Mouse (Mus musculus) midbrain, embryonic 13.5 days (tissue): Measurements from ENCODE around the gene E2f2. TPM values are rescaled to one million over a fixed set of nuclear protein-coding genes. Genes with fewer than 3 reads are reported as not detected.

ENCODE experiments used
- ATAC-seq: fragments of 200-750 bp; cut with Nextera tagmentation; 2 replicates; pipeline ENCODE4 v1.8.0; 2017; ENCODE audit warnings: mild to moderate bottlenecking, moderate TSS enrichment, moderate library complexity
- H3K27ac ChIP-seq: fragments of 300-500 bp; sonication (generic); 2 replicates; pipeline ENCODE4 v1.5.1; 2015; ENCODE audit warnings: inconsistent platforms, mild to moderate bottlenecking, moderate library complexity
- H3K27me3 ChIP-seq: fragments of 300-500 bp; sonication (generic); 2 replicates; pipeline ENCODE4 v1.6.1; 2015; ENCODE audit warnings: mild to moderate bottlenecking, inconsistent platforms
- H3K36me3 ChIP-seq: fragments of 300-500 bp; sonication (generic); 2 replicates; pipeline ENCODE4 v1.6.1; 2015; ENCODE audit warnings: mild to moderate bottlenecking, inconsistent platforms
- H3K4me1 ChIP-seq: fragments of 300-500 bp; sonication (generic); replicated peaks from 2 replicates; pipeline ENCODE4 v1.6.1; 2015; ENCODE audit warnings: inconsistent platforms
- H3K4me2 ChIP-seq: fragments of 300-500 bp; sonication (generic); replicated peaks from 2 replicates; pipeline ENCODE4 v1.6.1; 2015; ENCODE audit warnings: moderate library complexity, mild to moderate bottlenecking, inconsistent platforms
- H3K4me3 ChIP-seq: fragments of 300-500 bp; sonication (generic); replicated peaks from 2 replicates; pipeline ENCODE4 v1.5.1; 2015; ENCODE audit warnings: mild to moderate bottlenecking, inconsistent platforms
- H3K9ac ChIP-seq: fragments of 300-500 bp; sonication (generic); replicated peaks from 2 replicates; pipeline ENCODE4 v1.6.1; 2015; ENCODE audit warnings: mild to moderate bottlenecking, inconsistent platforms
- H3K9me3 ChIP-seq: fragments of 300-500 bp; sonication (generic); 2 replicates; pipeline ENCODE4 v1.6.1; 2016; ENCODE audit warnings: mild to moderate bottlenecking, inconsistent platforms
- WGBS: fragments of 180-500 bp; shearing (Covaris S2); methylation state at CpG from one replicate; pipeline ENCODE4 v1.1.7; 2015; 5-methylcytosine and 5-hydroxymethylcytosine counted together
- polyA plus RNA-seq: library from polyadenylated mRNA; unstranded; fragments of >200 nt; fragmentation: Nextera tagmentation; extraction: Ambion mirVana; gene quantifications from 2 replicates; pipeline ENCODE4 v1.2.1, GENCODE M21; 2015

E2f2 gene
- polyA plus RNA-seq, 1 experiment from 2014 or later = 3.8 TPM

GRCm38 (mm10) chr4:136218595-136219214 lies 46.5 kb downstream of the E2f2 start:
- Histone ChIP-seq H3K27ac (peak overlapping the region; percentile 64), H3K36me3 (no peaks in the 10 kb centered on the region), H3K9ac (peak overlapping the region; percentile 46; the same call in 1 of the 2 replicates), H3K4me1 (peaks cover 28% of the 10 kb centered on the region), H3K27me3 (peaks cover 17% of the 10 kb centered on the region), H3K4me2 (peak overlapping the region; percentile 31), H3K4me3 (no peak overlapping the region), H3K9me3 (no peaks in the 10 kb centered on the region)
- peak; percentile 57; the same call in 1 of the 2 replicates for ATAC-seq
- WGBS = 13% methylated on average over 18 of the region's 18 CpGs

- Histone ChIP-seq H3K4me3 (no peak overlapping the region), H3K9ac (no peak overlapping the region), H3K36me3 (no peaks in the 10 kb centered on the region), H3K4me1 (peaks cover 40% of the 10 kb centered on the region), H3K4me2 (no peak overlapping the region), H3K9me3 (no peaks in the 10 kb centered on the region), H3K27me3 (peaks cover 17% of the 10 kb centered on the region), H3K27ac (no peak overlapping the region)
- WGBS = 7% methylated on average over 17 of the region's 17 CpGs
- no peak for ATAC-seq
Measured at GRCm38 (mm10) chr4:136220133-136220775, 48.1 kb downstream of the E2f2 start.

DNA sequence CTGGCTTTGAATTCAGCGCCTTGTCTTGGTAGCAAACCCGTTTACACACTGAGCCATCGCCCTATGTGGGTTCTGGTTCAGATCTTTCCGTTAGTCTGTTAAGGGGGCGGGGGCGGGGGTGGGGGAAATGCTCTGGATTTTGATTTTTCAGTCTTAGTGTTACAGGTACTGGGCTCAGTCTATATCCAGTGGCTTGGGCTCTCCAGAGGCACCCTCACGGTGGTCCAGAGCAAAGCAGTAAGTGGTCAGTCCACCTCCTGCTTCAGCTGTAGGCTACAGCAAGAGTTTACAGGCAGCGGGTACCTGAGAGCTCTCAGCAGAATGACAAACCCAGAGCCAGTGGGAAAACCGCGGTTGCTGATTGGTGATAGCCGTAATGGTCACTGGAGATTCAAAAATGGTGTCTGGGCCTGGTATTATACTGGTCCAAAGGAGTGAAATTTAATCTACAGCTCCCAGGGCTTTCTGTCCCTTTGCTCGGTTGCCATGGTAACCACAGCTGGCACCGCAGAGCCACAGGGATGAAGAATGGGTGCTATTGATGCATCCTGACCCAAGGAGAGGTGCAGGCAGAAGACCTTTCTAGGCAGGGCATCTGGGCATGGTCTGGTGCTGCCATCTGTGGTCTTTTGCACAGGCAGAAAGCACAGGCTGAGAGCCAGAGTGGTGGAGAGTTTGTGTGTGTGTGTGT lies 51.5 kb downstream of the E2f2 start:
- peak; percentile 83 for ATAC-seq
- WGBS = 54% methylated on average over 13 of the region's 13 CpGs
- Histone ChIP-seq H3K9ac (no peak overlapping the region), H3K4me2 (0 out of 2 replicates have a peak overlapping the region, but pooled peaks have one; percentile 9), H3K9me3 (no peaks in the 10 kb centered on the region), H3K27ac (peak overlapping the region; percentile 84), H3K36me3 (no peaks in the 10 kb centered on the region), H3K4me1 (peaks cover 33% of the 10 kb centered on the region), H3K4me3 (no peak overlapping the region), H3K27me3 (peaks cover 17% of the 10 kb centered on the region)

GRCm38 (mm10) chr4:136224240-136224559 lies 52.0 kb downstream of the E2f2 start:
- H3K9me3 ChIP-seq = no peaks in the 10 kb centered on the region
- no peak overlapping the region for H3K4me3 ChIP-seq
- ATAC-seq = no peak; the same call in 1 of the 2 replicates
- 53% methylated on average over 4 of the region's 5 CpGs for WGBS
- H3K36me3 ChIP-seq = no peaks in the 10 kb centered on the region
- H3K4me1 ChIP-seq = peaks cover 28% of the 10 kb centered on the region
- no peak overlapping the region for H3K9ac ChIP-seq
- H3K4me2 ChIP-seq = 0 out of 2 replicates have a peak overlapping the region, but pooled peaks have one; percentile 9
- peak overlapping the region; percentile 84 for H3K27ac ChIP-seq
- peaks cover 15% of the 10 kb centered on the region for H3K27me3 ChIP-seq

DNA sequence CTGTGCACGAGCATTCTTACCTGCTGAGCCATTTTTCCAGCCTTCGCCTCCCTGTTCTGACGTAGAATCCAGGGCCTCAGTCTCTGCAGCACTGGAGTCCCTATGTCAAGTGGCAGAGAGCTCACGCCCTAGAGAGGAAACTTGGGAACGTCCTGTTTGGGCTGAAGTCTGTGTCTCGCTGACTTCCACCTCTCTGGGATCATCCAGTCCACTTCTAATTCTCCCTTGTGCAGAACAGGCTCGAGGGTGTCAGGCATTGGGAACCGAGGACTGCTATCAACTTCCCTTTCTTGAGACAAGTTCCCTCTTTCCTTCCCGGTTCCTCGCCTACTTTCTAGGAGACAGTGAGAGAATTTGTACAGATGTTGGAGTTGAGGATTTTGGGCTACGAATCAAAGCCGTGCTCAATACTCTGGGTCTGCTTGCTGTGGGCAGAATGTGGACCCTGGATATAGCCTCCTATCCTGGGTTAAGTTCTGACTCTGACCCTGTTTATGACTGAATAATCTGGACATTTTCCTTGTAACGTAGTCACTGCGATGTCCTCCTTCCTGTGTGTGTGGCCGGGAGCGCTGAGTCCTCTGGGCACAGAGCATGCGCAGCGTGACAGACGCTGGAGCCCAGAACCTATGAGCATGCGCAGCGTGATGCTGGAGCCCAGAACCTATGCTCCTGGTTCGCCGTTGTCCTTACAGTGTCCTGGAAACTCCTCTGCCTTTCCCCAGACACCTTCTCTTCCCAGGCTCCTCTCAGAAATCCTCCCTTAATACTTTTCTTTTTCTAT lies 52.7 kb downstream of the E2f2 start:
- Histone ChIP-seq H3K4me3 (no peak overlapping the region), H3K27me3 (peaks cover 10% of the 10 kb centered on the region; the same call in 1 of the 2 replicates), H3K9me3 (no peaks in the 10 kb centered on the region), H3K36me3 (no peaks in the 10 kb centered on the region), H3K9ac (no peak overlapping the region), H3K27ac (peak overlapping the region; percentile 84), H3K4me2 (no peak overlapping the region), H3K4me1 (peaks cover 25% of the 10 kb centered on the region)
- WGBS = 82% methylated on average over 23 of the region's 23 CpGs
- no peak for ATAC-seq

GRCm38 (mm10) chr4:136227408-136227807 lies 55.2 kb downstream of the E2f2 start:
- Histone ChIP-seq H3K4me2 (no peak overlapping the region), H3K36me3 (no peaks in the 10 kb centered on the region), H3K9ac (no peak overlapping the region), H3K4me3 (no peak overlapping the region), H3K9me3 (no peaks in the 10 kb centered on the region), H3K27me3 (no peaks in the 10 kb centered on the region), H3K27ac (no peak overlapping the region), H3K4me1 (peaks cover 19% of the 10 kb centered on the region)
- 90% methylated on average over 7 of the region's 7 CpGs for WGBS
- ATAC-seq = no peak

DNA sequence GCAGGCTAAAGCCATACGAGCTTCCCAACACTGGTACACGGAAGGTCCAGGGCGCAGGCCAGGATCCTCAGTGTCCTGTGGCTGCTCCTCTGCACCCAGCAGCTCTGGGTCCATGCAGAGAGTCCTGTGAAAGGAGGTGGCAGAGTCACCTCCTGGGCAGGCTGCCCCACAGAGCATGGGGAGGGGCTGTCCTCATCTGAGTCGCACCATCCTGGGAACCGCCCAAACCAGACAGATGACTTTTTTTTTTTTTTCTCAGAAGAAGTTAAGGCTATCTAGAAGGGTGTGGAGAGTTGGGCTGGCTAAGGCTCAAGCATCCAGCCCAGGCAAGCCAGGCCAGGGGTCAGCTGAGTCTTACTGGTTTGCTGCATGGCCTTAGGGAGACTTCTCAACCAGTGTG lies 56.4 kb downstream of the E2f2 start:
- Histone ChIP-seq H3K4me3 (no peak overlapping the region), H3K4me2 (no peak overlapping the region), H3K9ac (no peak overlapping the region), H3K27me3 (no peaks in the 10 kb centered on the region), H3K36me3 (no peaks in the 10 kb centered on the region), H3K9me3 (no peaks in the 10 kb centered on the region), H3K27ac (no peak overlapping the region), H3K4me1 (peaks cover 18% of the 10 kb centered on the region)
- ATAC-seq = no peak
- 76% methylated on average over 5 of the region's 5 CpGs for WGBS

GRCm38 (mm10) chr4:136238669-136239068 lies 66.5 kb downstream of the E2f2 start:
- Histone ChIP-seq H3K4me1 (peaks cover 9% of the 10 kb centered on the region; the same call in 1 of the 2 replicates), H3K9ac (no peak overlapping the region), H3K27ac (no peak overlapping the region), H3K4me3 (no peak overlapping the region), H3K4me2 (no peak overlapping the region), H3K36me3 (no peaks in the 10 kb centered on the region), H3K27me3 (peaks cover 34% of the 10 kb centered on the region), H3K9me3 (0 out of 2 replicates have a peak, but pooled peaks cover 2% of the 10 kb centered on the region)
- no peak for ATAC-seq
- WGBS = 18% methylated on average over 13 of the region's 13 CpGs

DNA sequence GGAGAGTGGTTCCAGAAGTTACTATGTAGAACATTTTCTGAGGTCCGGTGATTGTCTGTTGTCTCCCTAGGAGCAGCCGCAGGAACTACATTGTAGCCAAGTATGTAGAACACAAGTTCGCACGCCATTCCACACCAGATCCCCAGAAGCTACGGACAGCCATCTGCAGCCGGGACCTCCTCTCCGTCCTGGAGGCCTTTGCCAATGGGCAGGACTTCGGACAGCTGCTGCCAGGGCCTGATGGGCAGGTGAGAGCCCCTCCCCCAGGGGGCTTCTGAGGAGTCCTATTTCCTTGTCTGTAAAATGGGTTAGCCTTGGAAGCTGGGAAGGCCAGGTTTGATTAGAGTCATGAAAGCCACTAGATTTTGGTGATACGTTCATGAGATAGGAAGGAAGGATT lies 66.9 kb downstream of the E2f2 start:
- Histone ChIP-seq H3K27me3 (peaks cover 38% of the 10 kb centered on the region), H3K4me1 (peaks cover 9% of the 10 kb centered on the region; the same call in 1 of the 2 replicates), H3K36me3 (no peaks in the 10 kb centered on the region), H3K27ac (no peak overlapping the region), H3K4me3 (no peak overlapping the region), H3K4me2 (no peak overlapping the region), H3K9ac (no peak overlapping the region), H3K9me3 (0 out of 2 replicates have a peak, but pooled peaks cover 2% of the 10 kb centered on the region)
- 77% methylated on average over 9 of the region's 9 CpGs for WGBS
- ATAC-seq = no peak

DNA sequence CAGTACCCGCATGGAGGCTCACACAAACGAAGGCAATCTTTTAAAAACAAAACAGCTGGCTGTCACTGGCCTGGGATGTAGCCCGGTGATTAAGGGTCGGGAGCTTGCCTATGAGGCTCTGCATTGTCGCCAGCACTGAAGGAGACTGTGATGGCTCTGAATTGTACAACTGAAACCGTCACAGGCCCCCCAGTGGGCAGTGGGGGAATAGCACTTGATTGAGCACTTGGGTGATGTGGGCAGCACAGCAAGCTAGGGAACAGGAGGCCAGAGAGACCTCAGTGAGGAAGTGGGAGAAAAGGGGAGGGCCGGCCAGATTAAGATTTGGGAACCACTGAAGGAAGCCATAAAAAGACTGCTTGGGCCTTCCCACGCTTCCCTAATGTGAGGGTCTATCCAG lies 67.4 kb downstream of the E2f2 start:
- 21% methylated on average over 8 of the region's 8 CpGs for WGBS
- peaks cover 43% of the 10 kb centered on the region for H3K27me3 ChIP-seq
- H3K4me1 ChIP-seq = peaks cover 9% of the 10 kb centered on the region; the same call in 1 of the 2 replicates

DNA sequence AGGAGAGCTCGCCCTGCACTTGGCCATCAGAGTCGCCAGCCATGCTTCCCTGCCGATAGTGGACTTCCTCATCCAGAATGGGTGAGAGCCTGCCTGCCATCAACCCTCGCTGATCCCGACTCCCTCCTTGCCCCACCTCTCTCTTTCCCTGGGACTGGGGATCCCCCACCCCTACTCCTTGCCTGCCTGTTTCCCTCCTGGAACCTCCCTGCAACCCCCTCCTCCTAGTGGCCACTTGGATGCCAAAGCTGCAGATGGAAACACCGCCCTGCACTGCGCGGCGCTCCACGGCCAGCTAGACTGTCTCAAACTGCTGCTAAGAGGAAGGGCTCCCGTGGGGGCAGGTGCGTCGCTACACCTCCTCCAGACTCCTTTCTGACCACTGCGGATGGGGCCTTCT lies 67.9 kb downstream of the E2f2 start:
- Histone ChIP-seq H3K9me3 (0 out of 2 replicates have a peak, but pooled peaks cover 2% of the 10 kb centered on the region), H3K4me2 (no peak overlapping the region), H3K9ac (no peak overlapping the region), H3K27ac (no peak overlapping the region), H3K4me3 (no peak overlapping the region), H3K36me3 (no peaks in the 10 kb centered on the region), H3K27me3 (peaks cover 48% of the 10 kb centered on the region), H3K4me1 (peaks cover 9% of the 10 kb centered on the region; the same call in 1 of the 2 replicates)
- WGBS = 70% methylated on average over 14 of the region's 14 CpGs
- ATAC-seq = no peak

More for the DNA sequence above, 67.4 kb downstream of the E2f2 start:
- Histone ChIP-seq H3K36me3 (no peaks in the 10 kb centered on the region), H3K9ac (no peak overlapping the region), H3K4me3 (no peak overlapping the region), H3K4me2 (no peak overlapping the region), H3K27ac (no peak overlapping the region), H3K9me3 (0 out of 2 replicates have a peak, but pooled peaks cover 2% of the 10 kb centered on the region)
- ATAC-seq = 0 out of 2 replicates have a peak, but pooled peaks have one; percentile 24
